Mouse (Mus musculus) G1E (cell line): ENCODE results near the gene Rhbdd1.

Experiments used
- CTCF ChIP-seq: IDR thresholded peaks from 2 replicates; pipeline ENCODE4 v1.5.1; 2012; ENCODE audit warnings: low read depth, low read length, inconsistent platforms, mixed read lengths
- GATA1 ChIP-seq: IDR thresholded peaks from 2 replicates; pipeline ENCODE4 v1.6.1; 2012; ENCODE audit warnings: borderline replicate concordance, low read length, inconsistent platforms, mixed read lengths

- no peak for TF ChIP-seq CTCF
- TF ChIP-seq GATA1, result no peak
Measured at GRCm38 (mm10) chr1:82454031-82454430, 137.8 kb downstream of the Rhbdd1 start.
